ENCODE assay signal across 14 mouse cellular contexts in genomic region chr14:8329552-8329951, GRCm38 (mm10). TPM values are rescaled to one million over a fixed set of nuclear protein-coding genes. Genes with fewer than 3 reads are reported as not detected.
DNase-seq lines count a peak whose midpoint lies in the region; ATAC-seq lines count a peak whose summit lies in the region.
"Had no signal": no experiment of that assay in that cellular context is flagged by ENCODE, and none has a peak within 500 bp of the region (broad histone marks: within the 10 kb centered on the region; RNA-seq: fewer than 3 reads in every experiment).

No protein-coding gene starts in this region.

- peak overlapping the region; percentile 37 for H3K27ac ChIP-seq in forebrain, embryonic 12.5 days
- peak overlapping the region; percentile 59; the same call in 1 of the 2 replicates for H3K27ac ChIP-seq in hindbrain, embryonic 16.5 days (ENCODE audit: low read depth, low read length)
- H3K27ac ChIP-seq in midbrain, embryonic 16.5 days (ENCODE audit: low read length), result peak overlapping the region; percentile 38; the same call in 1 of the 2 replicates
- H3K27ac ChIP-seq in liver, embryonic 12.5 days, result no peak overlapping the region
- H3K27ac ChIP-seq: limb, embryonic 15.5 days had no signal

- no peaks in the 10 kb centered on the region for H3K9me3 ChIP-seq in forebrain, embryonic 12.5 days
- H3K9me3 ChIP-seq in hindbrain, embryonic 16.5 days (ENCODE audit: control insufficient read depth, low read length), result no peaks in the 10 kb centered on the region
- no peaks in the 10 kb centered on the region for H3K9me3 ChIP-seq in midbrain, embryonic 16.5 days (replicated peaks; ENCODE audit: control insufficient read depth, low read length, poor library complexity, severe bottlenecking)
- H3K9me3 ChIP-seq in liver, embryonic 12.5 days (replicated peaks), result no peaks in the 10 kb centered on the region
- H3K9me3 ChIP-seq: limb, embryonic 15.5 days had no signal

- peak; percentile 38 to 53 for DNase-seq in left cerebral cortex, postnatal 14 days (ENCODE audit: low spot score in 2 of 2)
- DNase-seq in left cerebral cortex, postnatal 36 days (ENCODE audit: low spot score in 2 of 2), result no peak
- no peak for DNase-seq in urinary bladder, postnatal 14 days (ENCODE audit: low spot score)
- DNase-seq: cerebellum, adult 11 months had no signal

- no peaks in the 10 kb centered on the region for H3K27me3 ChIP-seq in forebrain, embryonic 12.5 days
- H3K27me3 ChIP-seq in hindbrain, embryonic 16.5 days (replicated peaks; ENCODE audit: control insufficient read depth, insufficient read depth, low read length), result no peaks in the 10 kb centered on the region
- no peaks in the 10 kb centered on the region for H3K27me3 ChIP-seq in midbrain, embryonic 16.5 days (ENCODE audit: control insufficient read depth, insufficient read depth, low read depth, low read length)
- H3K27me3 ChIP-seq in liver, embryonic 12.5 days (replicated peaks), result no peaks in the 10 kb centered on the region
- H3K27me3 ChIP-seq: CH12.LX; limb, embryonic 15.5 days had no signal

- H3K4me3 ChIP-seq in forebrain, embryonic 12.5 days (replicated peaks), result no peak overlapping the region
- H3K4me3 ChIP-seq in hindbrain, embryonic 16.5 days (ENCODE audit: low read length), result no peak overlapping the region
- H3K4me3 ChIP-seq in midbrain, embryonic 16.5 days (ENCODE audit: low read depth, low read length), result no peak overlapping the region
- H3K4me3 ChIP-seq in liver, embryonic 12.5 days, result no peak overlapping the region
- H3K4me3 ChIP-seq: limb, embryonic 15.5 days had no signal

- no peak overlapping the region for H3K4me2 ChIP-seq in forebrain, embryonic 12.5 days
- no peak overlapping the region for H3K4me2 ChIP-seq in hindbrain, embryonic 16.5 days (ENCODE audit: low read length)
- no peak overlapping the region for H3K4me2 ChIP-seq in midbrain, embryonic 16.5 days (ENCODE audit: low read length)
- no peak overlapping the region for H3K4me2 ChIP-seq in liver, embryonic 12.5 days
- H3K4me2 ChIP-seq: limb, embryonic 15.5 days had no signal

- H3K4me1 ChIP-seq in forebrain, embryonic 12.5 days, result peaks cover 23% of the 10 kb centered on the region
- peaks cover 8% of the 10 kb centered on the region for H3K4me1 ChIP-seq in hindbrain, embryonic 16.5 days (ENCODE audit: control insufficient read depth, insufficient read depth, low read depth, low read length)
- H3K4me1 ChIP-seq in midbrain, embryonic 16.5 days (ENCODE audit: control insufficient read depth, insufficient read depth, low read length), result peaks cover 6% of the 10 kb centered on the region; the same call in 1 of the 2 replicates
- H3K4me1 ChIP-seq in liver, embryonic 12.5 days, result no peaks in the 10 kb centered on the region

- H3K9ac ChIP-seq in forebrain, embryonic 12.5 days, result no peak overlapping the region
- no peak overlapping the region for H3K9ac ChIP-seq in hindbrain, embryonic 16.5 days (ENCODE audit: low read depth, low read length)
- H3K9ac ChIP-seq in midbrain, embryonic 16.5 days (ENCODE audit: low read depth, low read length), result no peak overlapping the region
- H3K9ac ChIP-seq in liver, embryonic 12.5 days, result no peak overlapping the region
- H3K9ac ChIP-seq: limb, embryonic 15.5 days had no signal

- intact Hi-C loops in left cerebral cortex, postnatal 14 days (cut with DNase I), result no loop called here
- intact Hi-C loops in left cerebral cortex, postnatal 36 days (cut with DNase I), result no loop called here

- no peaks in the 10 kb centered on the region for H3K36me3 ChIP-seq in forebrain, embryonic 12.5 days (replicated peaks)
- H3K36me3 ChIP-seq in hindbrain, embryonic 16.5 days (ENCODE audit: control insufficient read depth, insufficient read depth, low read length), result no peaks in the 10 kb centered on the region
- H3K36me3 ChIP-seq in midbrain, embryonic 16.5 days (ENCODE audit: control insufficient read depth, insufficient read depth, low read length), result no peaks in the 10 kb centered on the region
- H3K36me3 ChIP-seq in liver, embryonic 12.5 days, result no peaks in the 10 kb centered on the region
- H3K36me3 ChIP-seq: limb, embryonic 15.5 days had no signal

- WGBS in forebrain, embryonic 12.5 days, result 26% methylated on average over 4 of the region's 4 CpGs
- WGBS in hindbrain, embryonic 16.5 days, result 23% methylated on average over 4 of the region's 4 CpGs
- 16% methylated on average over 4 of the region's 4 CpGs for WGBS in midbrain, embryonic 16.5 days
- 56% methylated on average over 4 of the region's 4 CpGs for WGBS in liver, embryonic 12.5 days (ENCODE audit: insufficient replicate concordance)

- peak; percentile 66; the same call in 1 of the 2 replicates for ATAC-seq in forebrain, embryonic 12.5 days (ENCODE audit: low FRiP score)
- ATAC-seq in hindbrain, embryonic 16.5 days, result peak; percentile 73
- ATAC-seq in midbrain, embryonic 16.5 days, result peak; percentile 81
- ATAC-seq in inflammation-experienced regulatory T-cells, adult 6 months, result no peak
- no peak for ATAC-seq in liver, embryonic 12.5 days

RNA-seq across cellular contexts. Expression of gene Fam107a, which starts 11.7 kb away (rescaled TPM):
- 100 to 1,000 TPM; 139 to 201 TPM for total RNA-seq in left cerebral cortex, postnatal 14 days (2021)
- 100 to 1,000 TPM; 307 to 311 TPM for total RNA-seq in left cerebral cortex, postnatal 36 days (2021)
- 0.43 and 0.60 TPM in 2 replicates for polyA plus RNA-seq in forebrain, embryonic 12.5 days (2016; fragmentation: Nextera tagmentation; extraction: Ambion mirVana)
- polyA plus RNA-seq in hindbrain, embryonic 16.5 days (2015; fragmentation: Nextera tagmentation; extraction: Ambion mirVana), result 0.89 and 1.2 TPM in 2 replicates
- 0.92 and 1.4 TPM in 2 replicates for polyA plus RNA-seq in midbrain, embryonic 16.5 days (2015; fragmentation: Nextera tagmentation; extraction: Ambion mirVana)
- polyA plus RNA-seq in inflammation-experienced regulatory T-cells, adult 6 months (2017; shearing (Covaris generic)), result not detected
- polyA plus RNA-seq in liver, embryonic 12.5 days (2016; fragmentation: Nextera tagmentation; extraction: Ambion mirVana), result 0.05 TPM in 1 of 2 replicates, not detected in the other
- total RNA-seq: CH12.LX; monocyte, adult 5-6 weeks had no signal

RNA-seq across cellular contexts. Expression of gene Oit1, which starts 49.0 kb away (rescaled TPM):
- total RNA-seq in left cerebral cortex, postnatal 14 days (2021), result not detected
- not detected for total RNA-seq in left cerebral cortex, postnatal 36 days (2021)
- not detected in 2 replicates for polyA plus RNA-seq in forebrain, embryonic 12.5 days (2016; fragmentation: Nextera tagmentation; extraction: Ambion mirVana)
- not detected in 2 replicates for polyA plus RNA-seq in hindbrain, embryonic 16.5 days (2015; fragmentation: Nextera tagmentation; extraction: Ambion mirVana)
- polyA plus RNA-seq in midbrain, embryonic 16.5 days (2015; fragmentation: Nextera tagmentation; extraction: Ambion mirVana), result 0.22 TPM in 1 of 2 replicates, not detected in the other
- not detected for polyA plus RNA-seq in inflammation-experienced regulatory T-cells, adult 6 months (2017; shearing (Covaris generic))
- not detected in 2 replicates for polyA plus RNA-seq in liver, embryonic 12.5 days (2016; fragmentation: Nextera tagmentation; extraction: Ambion mirVana)
- total RNA-seq: CH12.LX; gastrocnemius, adult 18-20 months; layer of hippocampus, adult 8-10 months; monocyte, adult 5-6 weeks had no signal

Comparison
In these comparisons a context has a peak if more than half of its experiments do, and no peak if none do; other contexts are left out.
1. DNase-seq: peak in left cerebral cortex, postnatal 14 days (2 of 2); none in left cerebral cortex, postnatal 36 days (0 of 2) and urinary bladder, postnatal 14 days (single experiment).
2. ATAC-seq: peak in forebrain, embryonic 12.5 days (single experiment), hindbrain, embryonic 16.5 days (single experiment) and midbrain, embryonic 16.5 days (single experiment); none in inflammation-experienced regulatory T-cells, adult 6 months (single experiment) and liver, embryonic 12.5 days (single experiment).